Mouse (Mus musculus): ENCODE results near the gene Nkrf.
"Not testable (repeated sequence)": the region's sequence is repeated elsewhere in the genome, so short reads cannot be mapped to it uniquely, and the experiment has no call there.

The Nkrf gene

GRCm38 (mm10) chrX:36902321-36903114, at the start of gene Nkrf:
Nkrf (minus strand) TSS chrX:36902899.
- peak; percentile 45 for DNase-seq

- DNase-seq, result no peak
These were observed 38.4 kb upstream of the Nkrf start for GRCm38 (mm10) chrX:36941106-36941505.

GRCm38 (mm10) chrX:36939806-36940413, 37.2 kb upstream of the Nkrf start:
- DNase-seq, result peak; percentile 10

- DNase-seq, result no peak
These were observed 32.7 kb upstream of the Nkrf start for GRCm38 (mm10) chrX:36935326-36935966.

- DNase-seq, result no peak
These were observed 27.9 kb upstream of the Nkrf start for GRCm38 (mm10) chrX:36930574-36930973.

GRCm38 (mm10) chrX:36929694-36930093, 27.0 kb upstream of the Nkrf start:
- no peak for DNase-seq

GRCm38 (mm10) chrX:36928791-36929190, 26.1 kb upstream of the Nkrf start:
- DNase-seq, result no peak

GRCm38 (mm10) chrX:36921346-36921745, 18.6 kb upstream of the Nkrf start:
- DNase-seq, result no peak

GRCm38 (mm10) chrX:36917749-36918148, 15.1 kb upstream of the Nkrf start:
- no peak for DNase-seq

GRCm38 (mm10) chrX:36911343-36911742, 8.6 kb upstream of the Nkrf start:
- DNase-seq, result peak; percentile 17

- no peak for DNase-seq
These were observed 3.8 kb upstream of the Nkrf start for GRCm38 (mm10) chrX:36906539-36906938.

- peak; percentile 93 for DNase-seq
These were observed 543 bp upstream of the Nkrf start for GRCm38 (mm10) chrX:36903115-36903768.

GRCm38 (mm10) chrX:36901655-36902054, 1.0 kb downstream of the Nkrf start:
- no peak for DNase-seq

- DNase-seq, result not testable (repeated sequence)
These were observed 3.8 kb downstream of the Nkrf start for GRCm38 (mm10) chrX:36898931-36899330.

GRCm38 (mm10) chrX:36884719-36885118, 18.0 kb downstream of the Nkrf start:
- DNase-seq, result no peak

GRCm38 (mm10) chrX:36874704-36875128, 28.0 kb downstream of the Nkrf start:
- peak; percentile 8 for DNase-seq

- DNase-seq, result peak; percentile 85
These were observed 28.5 kb downstream of the Nkrf start for GRCm38 (mm10) chrX:36874178-36874696.

- DNase-seq, result no peak
These were observed 28.9 kb downstream of the Nkrf start, which contains the start of the genes Ube2a and C330007P06Rik for GRCm38 (mm10) chrX:36873765-36874164. Ube2a (plus strand) TSS chrX:36873900. C330007P06Rik (minus strand) TSS chrX:36874111.

- DNase-seq, result no peak
These were observed 32.3 kb downstream of the Nkrf start for GRCm38 (mm10) chrX:36870372-36870771.

- DNase-seq, result peak; percentile 6
These were observed 37.9 kb downstream of the Nkrf start for GRCm38 (mm10) chrX:36864609-36865328.

- DNase-seq, result peak; percentile 82
These were observed 38.7 kb downstream of the Nkrf start for GRCm38 (mm10) chrX:36863766-36864608.
